Mouse (Mus musculus): Measurements from ENCODE around the gene Dhtkd1. TPM values are rescaled to one million over a fixed set of nuclear protein-coding genes. Genes with fewer than 3 reads are reported as not detected.

Dhtkd1 gene
- polyA plus RNA-seq, 1 experiment = 16.8 TPM

DNA sequence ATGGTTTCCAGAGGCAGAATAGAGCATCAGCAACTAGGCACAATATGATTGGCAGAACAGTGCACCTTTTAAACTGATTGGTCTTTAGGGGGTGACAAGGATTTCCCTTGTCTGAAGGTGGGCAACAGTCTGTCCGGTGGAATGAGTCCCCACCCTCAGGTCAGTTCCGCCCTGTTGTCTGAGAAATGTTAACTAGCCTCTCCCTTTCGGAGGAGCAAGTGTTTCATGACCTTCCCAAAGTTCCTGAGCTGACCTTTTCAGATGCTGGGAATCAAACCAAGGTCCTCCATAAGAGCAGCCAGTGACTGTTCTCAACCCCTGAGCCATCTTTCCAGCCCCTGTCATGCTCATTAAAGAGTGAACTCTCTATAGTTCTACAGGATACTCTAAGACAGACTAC lies 4.3 kb upstream of the Dhtkd1 start:
- no peak for TF ChIP-seq POLR2A (IDR thresholded peaks at IDR 0.05; ENCODE audit: borderline replicate concordance, extremely low read depth, insufficient read depth, insufficient read length, poor library complexity, severe bottlenecking)
- no peak for TF ChIP-seq CTCF (IDR thresholded peaks at IDR 0.05; ENCODE audit: borderline replicate concordance, extremely low read depth, insufficient read depth, insufficient read length)
- DNase-seq (ENCODE audit: low read depth) = no peak

- DNase-seq (ENCODE audit: low read depth) = no peak
- TF ChIP-seq CTCF (IDR thresholded peaks at IDR 0.05; ENCODE audit: borderline replicate concordance, extremely low read depth, insufficient read depth, insufficient read length) = no peak
- no peak for TF ChIP-seq POLR2A (IDR thresholded peaks at IDR 0.05; ENCODE audit: borderline replicate concordance, extremely low read depth, insufficient read depth, insufficient read length, poor library complexity, severe bottlenecking)
These were observed 3.0 kb upstream of the Dhtkd1 start for GRCm38 (mm10) chr2:5945629-5946028.

- no peak for TF ChIP-seq POLR2A (IDR thresholded peaks at IDR 0.05; ENCODE audit: borderline replicate concordance, extremely low read depth, insufficient read depth, insufficient read length, poor library complexity, severe bottlenecking)
- DNase-seq (ENCODE audit: low read depth) = no peak
These were observed 479 bp upstream of the Dhtkd1 start for GRCm38 (mm10) chr2:5943071-5943470.

- DNase-seq (ENCODE audit: low read depth) = no peak
- no peak for TF ChIP-seq POLR2A (IDR thresholded peaks at IDR 0.05; ENCODE audit: borderline replicate concordance, extremely low read depth, insufficient read depth, insufficient read length, poor library complexity, severe bottlenecking)
- no peak for TF ChIP-seq CTCF (IDR thresholded peaks at IDR 0.05; ENCODE audit: borderline replicate concordance, extremely low read depth, insufficient read depth, insufficient read length)
These were observed 654 bp downstream of the Dhtkd1 start for GRCm38 (mm10) chr2:5941861-5942415.

DNA sequence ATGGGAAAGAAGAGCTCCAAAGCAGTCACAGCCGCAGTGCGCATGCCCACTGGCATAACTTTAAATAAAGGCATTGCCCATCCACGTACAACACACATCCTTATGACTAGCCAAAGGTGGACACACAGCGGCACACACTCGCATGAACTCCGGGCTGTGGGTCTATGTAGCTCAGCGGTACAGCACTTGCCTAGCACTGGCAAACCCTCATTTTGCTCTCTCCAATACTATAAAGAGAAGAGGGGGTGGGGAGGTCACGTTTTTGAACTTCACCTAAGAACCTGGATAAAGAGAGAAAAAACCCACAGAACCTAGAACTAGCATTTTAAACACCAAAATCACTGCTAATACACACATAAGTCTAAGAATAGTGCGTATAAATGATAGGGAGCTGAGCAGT lies 1.7 kb downstream of the Dhtkd1 start:
- no peak for DNase-seq (ENCODE audit: low read depth)
- TF ChIP-seq POLR2A (IDR thresholded peaks at IDR 0.05; ENCODE audit: borderline replicate concordance, extremely low read depth, insufficient read depth, insufficient read length, poor library complexity, severe bottlenecking) (no peak), CTCF (IDR thresholded peaks at IDR 0.05; ENCODE audit: borderline replicate concordance, extremely low read depth, insufficient read depth, insufficient read length) (no peak)

DNA sequence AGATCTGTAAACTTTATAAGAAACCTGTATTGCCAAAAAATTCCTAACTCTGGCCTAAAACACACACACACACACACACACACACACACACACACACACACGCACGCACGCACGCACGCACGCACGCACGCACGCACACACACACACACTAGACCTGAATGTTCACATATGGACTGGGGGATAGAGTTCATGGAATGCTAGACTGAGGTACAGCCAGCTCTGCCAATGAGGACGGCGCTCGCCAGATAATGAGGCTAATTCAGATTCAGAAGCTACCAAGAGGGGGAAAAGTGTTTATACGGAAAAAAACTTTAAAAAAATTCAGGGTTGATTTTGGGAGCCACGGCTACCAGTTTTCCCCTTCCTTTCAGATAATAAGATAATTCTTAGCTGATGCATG lies 2.7 kb downstream of the Dhtkd1 start:
- no peak for TF ChIP-seq POLR2A (IDR thresholded peaks at IDR 0.05; ENCODE audit: borderline replicate concordance, extremely low read depth, insufficient read depth, insufficient read length, poor library complexity, severe bottlenecking)
- no peak for TF ChIP-seq CTCF (IDR thresholded peaks at IDR 0.05; ENCODE audit: borderline replicate concordance, extremely low read depth, insufficient read depth, insufficient read length)
- no peak for DNase-seq (ENCODE audit: low read depth)

DNA sequence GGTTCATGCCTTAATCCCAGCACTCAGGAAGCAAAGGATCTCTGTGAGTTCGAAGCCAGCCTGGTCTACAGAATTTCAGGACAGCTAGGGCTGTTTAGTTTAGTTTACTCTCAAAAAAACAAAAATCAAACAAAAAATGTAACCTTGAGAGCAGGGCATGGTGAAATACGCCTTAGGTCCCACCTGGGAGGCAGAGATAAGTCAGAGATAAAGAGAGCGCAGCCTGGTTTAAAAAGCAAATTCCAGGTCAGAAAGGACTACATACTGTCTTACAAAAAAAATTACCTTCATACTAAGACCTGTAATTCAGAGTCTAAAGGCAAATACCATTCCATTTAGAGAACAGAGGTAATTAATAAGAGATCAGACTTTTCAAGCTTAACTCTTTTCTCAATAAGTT lies 3.3 kb downstream of the Dhtkd1 start:
- TF ChIP-seq POLR2A (IDR thresholded peaks at IDR 0.05; ENCODE audit: borderline replicate concordance, extremely low read depth, insufficient read depth, insufficient read length, poor library complexity, severe bottlenecking) = no peak
- TF ChIP-seq CTCF (IDR thresholded peaks at IDR 0.05; ENCODE audit: borderline replicate concordance, extremely low read depth, insufficient read depth, insufficient read length) = no peak
- DNase-seq (ENCODE audit: low read depth) = no peak

GRCm38 (mm10) chr2:5936550-5936949 lies 6.0 kb downstream of the Dhtkd1 start:
- TF ChIP-seq POLR2A (IDR thresholded peaks at IDR 0.05; ENCODE audit: borderline replicate concordance, extremely low read depth, insufficient read depth, insufficient read length, poor library complexity, severe bottlenecking) = no peak
- DNase-seq (ENCODE audit: low read depth) = no peak

GRCm38 (mm10) chr2:5936068-5936467 lies 6.5 kb downstream of the Dhtkd1 start:
- no peak for TF ChIP-seq CTCF (IDR thresholded peaks at IDR 0.05; ENCODE audit: borderline replicate concordance, extremely low read depth, insufficient read depth, insufficient read length)
- no peak for TF ChIP-seq POLR2A (IDR thresholded peaks at IDR 0.05; ENCODE audit: borderline replicate concordance, extremely low read depth, insufficient read depth, insufficient read length, poor library complexity, severe bottlenecking)

GRCm38 (mm10) chr2:5934936-5935335 lies 7.7 kb downstream of the Dhtkd1 start:
- DNase-seq (ENCODE audit: low read depth) = no peak
- TF ChIP-seq CTCF (IDR thresholded peaks at IDR 0.05; ENCODE audit: borderline replicate concordance, extremely low read depth, insufficient read depth, insufficient read length) = no peak
- no peak for TF ChIP-seq POLR2A (IDR thresholded peaks at IDR 0.05; ENCODE audit: borderline replicate concordance, extremely low read depth, insufficient read depth, insufficient read length, poor library complexity, severe bottlenecking)

More at GRCm38 (mm10) chr2:5936068-5936467, 6.5 kb downstream of the Dhtkd1 start:
- no peak for DNase-seq (ENCODE audit: low read depth)

GRCm38 (mm10) chr2:5931938-5932337 lies 10.7 kb downstream of the Dhtkd1 start:
- TF ChIP-seq POLR2A (IDR thresholded peaks at IDR 0.05; ENCODE audit: borderline replicate concordance, extremely low read depth, insufficient read depth, insufficient read length, poor library complexity, severe bottlenecking) (no peak), CTCF (IDR thresholded peaks at IDR 0.05; ENCODE audit: borderline replicate concordance, extremely low read depth, insufficient read depth, insufficient read length) (no peak)
- no peak for DNase-seq (ENCODE audit: low read depth)

GRCm38 (mm10) chr2:5930291-5931054 lies 12.1 kb downstream of the Dhtkd1 start:
- TF ChIP-seq POLR2A (IDR thresholded peaks at IDR 0.05; ENCODE audit: borderline replicate concordance, extremely low read depth, insufficient read depth, insufficient read length, poor library complexity, severe bottlenecking) = no peak
- no peak for TF ChIP-seq CTCF (IDR thresholded peaks at IDR 0.05; ENCODE audit: borderline replicate concordance, extremely low read depth, insufficient read depth, insufficient read length)
- no peak for DNase-seq (ENCODE audit: low read depth)
